Mouse (Mus musculus): ENCODE results near the gene Ppp2r5a.

The Ppp2r5a gene

DNA sequence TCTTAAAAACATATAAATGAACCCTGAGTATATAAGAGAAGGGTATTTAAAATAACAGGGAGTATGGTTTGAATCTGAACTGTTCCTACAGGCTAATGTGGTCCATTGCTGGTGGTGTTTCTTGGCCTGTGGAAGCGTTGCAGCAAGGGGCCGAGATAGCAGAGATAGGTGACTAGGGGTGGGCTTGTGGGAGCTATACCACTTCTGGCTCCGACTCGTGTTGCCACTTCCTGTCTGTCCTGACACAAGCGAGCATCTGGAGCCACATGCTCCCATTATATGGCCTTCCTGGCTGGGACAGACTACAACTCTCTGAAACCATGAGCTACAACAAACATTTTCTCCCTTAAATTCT is 27.5 kb downstream of the Ppp2r5a start:
- DNase-seq, result no peak

DNA sequence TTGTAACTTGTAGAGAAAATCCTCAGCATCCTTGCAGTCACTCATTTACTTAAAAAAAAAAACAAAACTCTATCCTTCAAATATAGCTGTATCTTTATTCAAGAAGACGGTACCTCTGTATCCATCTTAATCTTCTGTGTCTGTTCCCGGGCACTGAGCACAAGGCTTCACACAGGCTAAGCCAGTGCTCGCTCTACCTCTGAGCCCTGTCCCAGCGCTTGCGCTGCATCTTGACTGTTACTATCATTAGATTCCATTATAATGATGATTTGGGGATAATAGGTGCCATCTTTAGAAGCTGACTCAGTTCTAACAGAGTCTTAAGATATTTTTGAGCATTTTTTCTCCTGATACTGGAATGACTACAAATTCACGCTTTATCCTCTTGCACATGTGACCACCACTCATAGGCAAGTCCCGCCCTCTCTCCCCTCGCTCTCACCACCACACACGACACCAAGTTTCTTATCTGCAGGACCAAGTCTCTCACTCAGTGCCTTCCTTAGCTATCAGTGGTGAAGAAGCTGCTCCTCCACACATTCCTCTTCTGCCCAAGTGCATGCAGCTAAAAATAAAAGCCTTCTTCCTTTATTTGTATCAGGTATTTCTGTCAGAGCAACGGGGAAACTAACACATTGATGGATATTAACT is 28.0 kb downstream of the Ppp2r5a start:
- DNase-seq, result no peak

DNA sequence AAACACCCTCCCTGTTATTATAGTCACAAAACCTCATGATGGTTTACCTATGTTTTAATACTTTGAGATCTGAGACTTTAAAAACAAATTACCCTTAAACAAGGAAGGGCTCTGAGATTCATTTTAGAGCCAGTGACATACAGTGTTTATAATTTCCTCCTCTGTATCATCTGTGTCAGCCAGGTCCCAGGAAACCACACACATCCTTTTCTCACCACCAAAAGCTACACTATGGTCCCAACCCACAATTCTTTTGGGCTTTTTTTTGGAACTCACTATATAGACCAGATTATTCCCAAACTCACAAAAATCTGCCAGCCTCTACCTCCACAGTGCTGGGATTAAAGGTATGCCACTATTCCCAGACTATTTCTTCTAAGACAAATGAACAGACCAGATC is 33.9 kb downstream of the Ppp2r5a start:
- DNase-seq, result no peak

DNA sequence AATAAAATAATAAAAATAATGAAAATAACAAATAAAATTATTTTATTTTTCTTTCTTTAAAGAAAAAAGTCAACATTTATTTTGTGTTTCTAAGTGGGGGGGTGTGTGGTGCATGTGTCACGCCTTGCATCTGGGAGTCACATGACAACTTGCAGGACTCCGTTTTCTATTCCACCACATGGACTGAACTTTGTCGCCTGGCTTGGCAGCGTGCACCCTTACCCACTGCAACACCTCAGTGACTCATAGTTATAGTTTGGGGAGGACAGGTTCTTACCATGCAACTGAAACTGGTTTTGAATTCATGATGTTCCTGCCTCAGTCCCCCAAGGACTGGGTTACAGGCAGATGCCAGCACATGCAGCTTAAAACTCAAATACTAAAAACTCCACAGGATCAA is 34.9 kb downstream of the Ppp2r5a start:
- DNase-seq, result no peak

DNA sequence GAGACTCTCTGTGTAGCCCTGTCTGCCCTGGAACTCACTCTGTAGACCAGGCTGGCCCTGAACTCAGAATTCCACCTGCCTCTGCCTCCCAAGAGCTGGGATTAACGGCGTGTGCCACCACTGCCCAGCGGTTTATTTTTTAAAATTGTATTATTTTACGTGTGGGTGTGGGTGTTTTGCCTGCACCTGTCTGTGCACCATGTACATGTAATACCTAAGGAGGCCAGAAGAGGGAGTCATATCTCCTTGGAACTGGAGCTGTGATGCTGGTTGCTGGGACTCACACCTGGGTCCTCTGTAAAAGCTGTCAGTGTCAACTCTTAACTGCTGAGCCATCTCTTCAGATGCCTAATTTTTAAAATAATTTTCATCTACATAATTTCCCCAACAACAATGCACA is 38.6 kb downstream of the Ppp2r5a start:
- DNase-seq, result no peak

DNA sequence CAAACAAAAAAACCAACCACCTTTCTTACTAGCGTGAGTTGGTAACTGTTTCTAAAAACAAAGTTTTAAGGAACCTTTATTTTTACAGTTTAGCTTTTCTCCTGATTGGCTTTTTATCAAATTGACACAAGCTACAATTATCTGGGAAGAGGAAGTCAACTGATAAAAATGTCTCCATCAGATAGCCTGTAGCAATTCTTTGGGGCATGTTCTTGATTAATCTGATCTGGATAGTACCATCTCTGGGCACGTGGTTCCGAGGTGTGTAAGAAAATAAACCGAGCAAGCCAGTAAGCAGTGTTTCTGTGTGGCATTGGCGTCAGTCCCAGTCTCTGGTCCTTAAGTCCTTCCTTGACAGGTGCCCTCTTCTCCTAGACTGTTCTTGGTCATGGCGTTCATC is 40.7 kb downstream of the Ppp2r5a start:
- no peak for DNase-seq

DNA sequence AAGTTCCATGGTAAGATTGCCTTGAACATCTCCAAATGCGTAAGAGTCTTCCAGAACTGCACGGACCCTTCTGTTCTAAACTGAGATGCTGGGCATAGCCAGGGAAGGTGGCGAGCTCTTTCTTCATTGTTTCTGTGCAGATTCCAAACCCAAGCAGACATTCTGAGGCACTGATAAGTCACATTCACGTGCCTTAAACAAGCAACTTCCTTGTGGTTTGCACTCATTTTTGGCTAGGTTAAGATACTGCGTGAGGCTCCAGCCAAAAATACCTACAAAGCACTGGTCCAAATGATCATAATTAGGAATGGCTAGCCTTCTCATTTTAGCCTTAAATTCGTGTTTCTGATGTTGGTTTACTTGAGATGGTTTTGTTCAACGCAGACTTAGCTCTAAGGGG is 43.6 kb downstream of the Ppp2r5a start:
- DNase-seq, result no peak

DNA sequence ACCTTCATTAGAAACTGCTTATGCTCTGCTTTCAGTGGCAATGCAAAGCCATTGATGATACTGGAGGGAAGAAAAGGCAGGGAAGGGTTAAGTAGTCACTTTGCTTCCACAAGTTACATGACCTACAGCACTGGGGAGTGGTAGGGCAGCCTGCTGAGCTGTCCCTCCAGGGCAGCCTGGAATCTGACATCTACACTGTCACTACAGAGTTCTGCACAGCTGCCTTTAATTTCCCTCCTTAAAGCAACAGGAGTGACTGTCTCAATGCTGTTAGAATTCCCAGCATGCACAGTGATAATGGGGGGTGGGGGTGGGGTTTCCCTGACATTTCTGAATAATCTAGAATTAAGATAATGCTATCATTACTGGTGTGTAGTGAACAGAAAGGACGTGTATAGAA is 46.1 kb downstream of the Ppp2r5a start:
- no peak for DNase-seq

DNA sequence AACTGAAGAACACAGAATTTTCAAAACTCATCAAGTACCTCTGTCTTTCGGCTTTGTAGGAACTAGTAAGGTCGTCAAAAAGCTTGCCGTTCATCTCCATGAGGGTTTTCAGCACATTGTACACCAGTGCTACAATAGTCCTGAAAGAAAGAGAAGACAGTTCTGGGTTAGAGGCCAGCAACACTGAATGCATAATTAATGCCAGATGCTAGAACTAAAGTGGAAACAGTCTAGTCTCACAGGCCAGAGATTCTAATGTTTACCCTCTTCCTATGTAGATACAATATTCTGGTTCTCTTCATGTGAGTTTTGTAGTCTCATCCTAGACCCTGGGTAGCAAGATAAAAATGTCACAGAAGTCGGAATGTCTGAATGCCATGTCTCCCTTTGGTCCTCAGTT is 49.2 kb downstream of the Ppp2r5a start:
- DNase-seq, result no peak

DNA sequence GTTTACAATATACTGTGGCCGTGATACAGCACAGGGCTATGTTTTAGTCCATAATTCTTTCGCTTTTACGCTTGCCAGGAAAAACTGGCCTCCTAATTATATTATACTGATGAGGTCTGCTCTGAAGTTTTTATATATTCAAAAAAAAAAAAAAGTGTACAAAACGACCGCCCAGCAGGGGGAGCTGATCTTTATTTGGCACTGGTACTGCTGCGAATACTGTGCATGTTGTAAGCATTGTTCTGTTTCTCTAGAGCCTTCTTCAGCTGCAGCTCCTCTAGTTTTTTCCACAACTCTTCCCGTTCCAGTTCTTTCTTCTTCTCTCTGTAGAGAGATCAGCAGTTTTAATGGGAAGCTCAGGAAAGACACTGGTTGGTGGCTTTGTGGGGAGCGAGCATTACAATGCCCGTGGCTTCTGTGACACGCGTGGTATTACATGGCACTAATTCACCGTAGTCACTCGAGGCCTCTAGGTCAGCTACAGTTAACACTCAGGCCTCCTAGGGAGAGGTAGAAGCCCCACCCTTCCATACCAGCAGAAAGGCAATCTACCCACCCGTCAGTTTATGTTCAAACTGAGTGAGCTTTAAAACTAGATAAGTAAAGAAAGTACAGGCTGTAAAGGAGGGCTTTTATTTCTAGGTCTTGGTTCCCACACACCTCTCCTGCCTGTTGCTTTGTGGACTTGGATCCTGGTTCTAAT is 50.1 kb downstream of the Ppp2r5a start:
- DNase-seq, result peak in 1 of 2 experiments; percentile 52

DNA sequence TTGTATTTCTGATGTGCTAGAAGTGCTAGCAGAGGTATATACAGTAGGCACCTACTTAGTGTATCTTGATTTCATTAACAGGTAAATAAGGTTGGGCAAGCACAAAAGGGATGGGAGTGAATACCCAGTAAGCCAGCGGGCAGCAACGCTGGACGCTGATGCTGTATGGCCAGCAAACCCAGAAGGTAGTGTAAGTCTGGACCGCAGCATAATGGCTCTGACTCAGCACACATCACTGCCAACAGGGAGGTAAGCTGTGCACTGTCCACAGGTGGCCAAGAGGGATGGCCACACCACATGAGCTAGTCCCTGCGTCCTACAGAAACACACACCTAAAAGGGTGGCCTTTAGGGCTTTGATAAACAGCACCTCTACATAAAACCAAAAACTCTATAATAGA is 52.7 kb downstream of the Ppp2r5a start:
- DNase-seq, result no peak

DNA sequence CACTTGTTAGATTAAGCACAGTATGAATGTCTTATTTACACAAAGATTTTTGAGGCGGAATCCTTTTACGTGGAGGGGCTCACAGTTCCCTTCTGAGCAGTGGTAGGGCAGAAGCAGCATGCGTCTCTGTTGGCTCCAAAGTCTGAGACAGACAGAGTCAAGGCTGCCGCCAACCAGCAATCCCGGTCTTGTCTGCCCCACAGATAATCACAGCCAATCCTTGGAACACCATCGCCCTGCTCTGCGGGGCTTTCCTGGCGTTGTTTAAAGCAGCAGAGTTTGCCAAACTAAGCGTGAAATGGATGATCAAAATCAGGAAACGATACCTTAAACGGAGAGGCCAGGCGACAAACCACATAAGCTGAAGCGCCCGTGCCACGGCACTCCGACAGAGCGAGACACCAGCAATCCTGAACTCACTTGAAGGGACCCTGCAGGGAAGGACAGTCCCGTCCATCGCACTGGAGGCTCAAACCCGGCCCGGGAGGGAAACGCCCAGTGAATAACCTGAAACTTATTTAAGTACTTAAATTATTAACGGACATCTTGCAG is 53.5 kb downstream of the Ppp2r5a start:
- no peak for DNase-seq

DNA sequence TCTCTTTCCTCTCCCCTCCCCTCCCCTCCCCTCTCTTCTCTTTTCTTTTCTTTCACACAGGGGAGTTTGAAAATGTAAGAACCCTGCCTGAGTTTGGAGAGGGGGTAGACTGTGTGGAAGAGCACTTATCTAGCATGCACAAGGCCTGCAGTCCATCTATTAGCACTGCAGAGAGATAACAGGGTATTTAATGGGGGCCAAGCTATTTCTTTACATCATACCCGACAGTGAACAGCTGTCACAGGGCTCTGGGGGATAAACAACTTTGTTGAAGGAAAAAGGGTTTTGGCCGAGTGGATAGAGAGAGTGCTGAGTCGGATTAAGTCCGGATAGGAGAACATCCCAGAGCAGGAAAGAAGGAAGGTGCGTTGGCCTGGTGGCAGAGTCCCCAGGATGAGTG is 54.1 kb downstream of the Ppp2r5a start:
- no peak for DNase-seq

DNA sequence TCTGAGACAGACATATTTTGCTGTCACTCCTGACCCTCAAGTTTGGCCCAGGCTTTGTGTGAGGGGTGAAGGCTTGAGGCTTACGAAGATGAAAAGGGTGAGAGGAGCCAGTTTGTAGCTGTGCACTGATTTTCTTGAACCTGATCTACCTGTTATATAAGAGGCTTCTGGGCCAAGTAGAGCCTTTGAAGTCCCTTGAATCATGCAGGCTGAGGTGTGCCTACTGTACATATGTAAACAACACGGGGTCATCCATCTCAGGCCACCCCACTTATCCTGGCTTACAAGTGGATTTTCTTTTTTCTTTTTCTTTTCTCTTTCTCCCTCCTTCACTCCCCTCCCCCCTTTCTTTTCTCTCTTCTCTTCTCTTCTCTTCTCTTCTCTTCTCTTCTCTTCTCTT is 54.5 kb downstream of the Ppp2r5a start:
- no peak for DNase-seq

DNA sequence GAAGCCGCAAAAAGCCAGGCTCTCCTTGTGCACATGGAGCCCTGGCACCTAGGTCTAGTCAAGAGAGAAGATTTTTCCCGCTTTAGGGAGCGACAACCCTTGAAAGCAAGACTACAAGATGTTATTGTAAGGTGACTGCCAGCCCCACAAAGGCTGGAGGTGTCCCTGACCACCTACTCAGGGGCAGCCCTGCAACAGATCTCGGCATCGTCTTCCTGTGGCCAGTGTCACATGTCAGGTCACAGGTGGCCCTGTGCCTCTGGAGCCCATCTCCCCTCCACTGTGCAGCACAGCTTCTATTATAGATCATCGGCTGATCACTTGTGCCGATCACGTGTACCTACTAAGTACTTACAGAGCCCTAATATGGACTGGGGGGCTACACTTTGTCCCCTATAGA is 55.5 kb downstream of the Ppp2r5a start:
- no peak for DNase-seq

DNA sequence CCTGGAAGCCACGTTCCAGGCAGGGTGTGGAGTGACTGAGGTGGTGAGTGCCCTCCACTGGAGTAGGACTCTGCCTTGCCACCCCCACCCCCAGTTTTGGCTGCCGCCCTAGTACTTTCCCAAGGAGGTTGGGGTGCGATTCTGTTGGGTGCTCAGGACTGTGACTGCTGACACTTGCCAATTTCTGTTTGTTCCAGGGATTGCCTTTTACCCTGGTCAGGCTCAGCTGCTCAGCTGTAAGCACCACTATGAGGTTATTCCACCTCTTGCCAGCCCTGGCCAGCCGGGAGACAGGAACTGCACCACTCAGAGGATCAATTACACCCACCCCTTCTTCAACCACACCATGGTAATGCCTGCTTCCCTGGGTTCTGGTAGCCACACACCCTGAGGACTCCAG is 62.5 kb downstream of the Ppp2r5a start:
- no peak for DNase-seq

DNA sequence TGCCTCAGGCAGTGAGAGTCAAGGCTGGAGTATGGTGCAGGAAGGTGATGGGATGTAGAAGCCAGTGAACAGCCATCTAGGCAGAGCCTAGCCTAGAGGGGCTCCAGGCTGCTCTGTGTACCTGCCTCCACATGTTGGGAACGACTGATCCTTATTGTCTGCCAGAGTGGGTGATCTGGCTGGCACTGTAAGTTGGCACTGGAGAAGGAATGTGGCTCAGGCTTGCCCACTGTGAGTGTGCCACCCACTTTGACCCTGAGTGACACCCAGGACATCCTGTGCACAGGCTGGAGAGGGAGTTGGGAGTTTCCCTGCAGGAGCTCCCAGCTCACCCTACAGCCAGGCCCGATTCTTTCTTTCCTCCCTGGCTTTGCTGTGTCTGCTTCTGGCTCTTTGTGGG is 63.2 kb downstream of the Ppp2r5a start:
- DNase-seq, result no peak

DNA sequence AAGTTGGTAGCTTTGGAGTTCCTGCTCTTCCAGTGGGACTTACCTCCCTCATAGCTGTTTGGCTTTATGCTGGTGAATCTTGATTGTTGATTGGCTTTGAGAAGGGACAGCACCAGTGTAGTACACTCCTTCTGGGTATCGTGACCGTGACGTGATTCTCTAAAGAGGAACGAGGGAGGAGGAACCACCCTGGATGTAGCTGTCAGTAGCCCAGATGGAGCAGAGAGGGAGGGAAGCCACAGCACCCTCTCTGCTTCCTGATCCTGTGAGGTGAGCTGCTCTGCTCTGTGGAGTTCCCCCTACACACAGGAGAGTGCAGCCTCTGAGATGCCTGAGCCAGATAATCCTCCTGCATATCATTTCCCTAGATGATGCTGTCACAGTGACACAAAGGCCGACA is 68.6 kb downstream of the Ppp2r5a start:
- DNase-seq, result no peak

DNA sequence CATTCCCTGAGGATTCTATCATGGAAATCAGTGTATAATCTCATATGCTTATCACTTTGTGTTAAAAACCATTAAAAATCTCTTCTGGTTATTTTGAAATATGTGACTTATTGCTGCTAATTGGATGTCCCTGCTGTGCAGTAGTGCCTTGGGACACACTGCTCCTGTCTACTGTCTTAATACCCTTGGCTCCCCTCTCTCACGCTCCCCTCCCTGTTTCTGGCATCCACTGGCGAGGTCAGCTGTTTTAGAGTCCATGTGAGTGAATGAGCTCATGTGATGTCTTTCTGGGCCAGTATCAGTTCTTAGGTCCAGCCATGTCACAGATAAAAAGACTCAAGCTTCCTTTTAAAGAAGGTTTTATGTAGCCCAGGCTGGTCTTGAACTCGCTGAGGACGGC is 72.7 kb downstream of the Ppp2r5a start:
- DNase-seq, result no peak

DNA sequence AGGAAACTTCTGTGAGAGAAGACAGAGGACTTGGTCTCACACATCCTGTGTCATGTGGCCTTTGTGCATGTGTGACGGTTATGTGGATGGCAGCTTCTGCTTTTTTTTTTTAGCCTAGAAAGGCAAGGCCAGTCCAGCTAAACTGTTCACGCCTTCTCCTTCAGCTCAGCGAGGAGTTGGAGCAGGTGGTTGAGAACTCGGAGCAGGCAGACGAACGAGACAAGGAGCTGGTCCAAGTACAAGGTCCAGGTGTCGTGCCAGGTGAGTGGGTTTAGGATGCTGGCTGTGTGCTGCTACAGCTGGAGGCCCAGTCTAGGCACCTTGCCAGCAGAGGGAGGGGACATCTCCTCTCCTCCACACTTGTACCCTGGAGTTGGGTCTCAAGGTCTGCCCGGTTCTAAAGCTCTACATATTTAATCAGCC is 75.0 kb downstream of the Ppp2r5a start:
- DNase-seq, result no peak

DNA sequence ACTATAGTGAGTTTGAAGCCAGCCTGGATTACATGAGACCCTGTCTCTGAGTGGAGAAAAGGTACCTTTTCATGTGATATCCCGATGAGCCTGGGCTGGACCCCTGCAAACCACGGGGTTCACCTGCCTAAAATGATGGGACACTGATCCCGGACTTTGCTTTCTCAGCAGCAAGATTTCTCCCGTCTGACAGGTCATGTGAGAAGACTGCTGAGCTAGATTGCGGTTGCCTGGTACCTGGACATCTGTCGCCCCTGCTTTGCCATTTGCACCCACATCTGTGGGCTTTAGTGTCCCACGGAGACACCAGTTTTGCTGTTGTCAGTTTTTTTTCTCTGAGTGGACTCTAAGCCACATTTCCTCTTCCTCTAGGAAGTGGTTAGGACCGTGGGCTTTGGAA is 75.8 kb downstream of the Ppp2r5a start:
- no peak for DNase-seq

DNA sequence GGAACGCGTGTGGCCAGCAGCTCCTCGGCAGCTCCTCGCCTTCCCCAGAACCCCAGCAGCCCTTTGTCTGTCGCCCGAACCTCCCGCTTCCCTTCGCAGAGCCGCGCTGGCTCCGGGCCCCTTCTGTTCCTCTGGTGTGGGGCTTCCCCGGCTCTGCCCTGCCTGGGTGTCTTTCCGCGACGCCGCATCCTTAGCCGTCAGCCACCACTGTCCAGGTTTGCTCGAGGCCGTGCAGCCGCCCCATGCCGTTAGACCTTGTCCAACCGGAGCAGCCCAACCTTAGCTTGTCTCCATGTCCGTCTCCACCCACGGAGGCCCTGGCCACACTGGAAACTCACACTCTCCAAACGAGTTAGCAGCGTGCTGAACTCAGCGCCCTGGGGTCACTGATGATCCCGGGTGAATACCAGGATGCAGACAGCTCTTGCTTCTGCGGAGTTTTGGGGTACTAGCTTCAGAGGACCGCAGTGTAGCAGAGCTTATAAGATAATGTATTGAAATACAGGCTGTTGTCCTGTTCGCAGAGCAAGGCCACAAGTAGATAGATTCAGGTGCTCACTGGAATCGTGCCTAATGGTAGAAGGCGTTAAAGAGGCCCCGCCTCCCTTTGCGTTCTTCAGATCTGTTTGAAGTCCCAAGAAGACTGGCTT is 76.7 kb downstream of the Ppp2r5a start:
- peak; percentile 70 to 76 for DNase-seq

DNA sequence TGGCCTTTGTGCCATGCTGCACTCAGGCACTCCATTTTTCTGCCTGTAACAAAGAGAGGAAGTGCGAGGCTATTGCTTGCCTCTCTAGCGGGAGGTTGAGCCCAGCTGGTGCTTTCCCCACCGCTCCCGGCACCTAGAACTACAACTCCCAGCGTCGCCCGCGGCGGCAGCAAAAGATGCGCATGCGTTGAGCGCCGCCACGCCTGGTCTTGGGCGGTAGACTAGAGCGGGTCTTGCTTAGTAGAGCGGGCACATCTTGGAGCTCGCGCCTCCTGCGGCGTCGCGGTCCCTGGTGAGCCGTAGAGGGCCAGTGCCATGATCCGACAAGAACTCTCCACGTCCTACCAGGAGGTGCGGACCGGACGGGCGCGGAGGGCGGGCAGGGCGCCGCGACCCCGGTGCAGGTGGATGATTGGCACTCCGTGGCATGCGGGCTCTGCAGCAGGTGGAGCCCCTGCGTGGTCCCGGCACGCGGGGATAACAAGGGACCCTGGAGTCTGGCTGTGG is 77.3 kb downstream of the Ppp2r5a start, which contains the start of gene Tmem206:
Gene Tmem206, plus strand, starts transcription at position 187 of the 507 bp plus-strand sequence.
- peak; percentile 94 to 95 for DNase-seq

Measured in spleen, adult 18-20 months (tissue).